Mouse (Mus musculus) ES-E14 (cell line): Measurements from ENCODE around the gene Cdc42bpg. TPM values are rescaled to one million over a fixed set of nuclear protein-coding genes. Genes with fewer than 3 reads are reported as not detected.

Experiments used
- DNase-seq: peaks from one replicate; pipeline ENCODE4 v3.0.0-alpha.2; 2013; ENCODE audit warnings: low read depth, low spot score
- H3K27ac ChIP-seq: 2 replicates; pipeline ENCODE4 v1.5.1; 2012; ENCODE audit warnings: low read depth, mild to moderate bottlenecking, low read length, moderate library complexity, mixed read lengths; ENCODE audit not compliant: poor library complexity, insufficient read depth, severe bottlenecking
- H3K36me3 ChIP-seq: 2 replicates; pipeline ENCODE4 v1.6.1; 2012; ENCODE audit warnings: mild to moderate bottlenecking, low read length, moderate library complexity, mixed read lengths; ENCODE audit not compliant: control insufficient read depth, poor library complexity, insufficient read depth, severe bottlenecking
- H3K4me1 ChIP-seq, 2 experiments: fragments of 150-350 bp in 1 of 2; sonication (generic) in 1 of 2; 2 replicates each; pipeline ENCODE4 v1.6.1; 2012; ENCODE audit warnings: low read length in 2 of 2, mild to moderate bottlenecking in 1 of 2, mixed read lengths in 1 of 2; ENCODE audit not compliant: control insufficient read depth in 2 of 2, insufficient read depth in 2 of 2, poor library complexity in 1 of 2
- H3K4me3 ChIP-seq, 2 experiments: fragments of 150-350 bp in 1 of 2; sonication (generic) in 1 of 2; 2 replicates each; pipeline ENCODE4 v1.5.1; 2012; ENCODE audit warnings: low read length in 2 of 2, low read depth in 1 of 2, mild to moderate bottlenecking in 1 of 2, mixed read lengths in 1 of 2; ENCODE audit not compliant: insufficient read depth in 1 of 2, poor library complexity in 1 of 2, severe bottlenecking in 1 of 2
- H3K9ac ChIP-seq: 2 replicates; pipeline ENCODE4 v1.6.1; 2012; ENCODE audit warnings: low read depth, mild to moderate bottlenecking, low read length, mixed read lengths; ENCODE audit not compliant: poor library complexity, insufficient read depth, severe bottlenecking
- H3K9me3 ChIP-seq: fragments of 150-350 bp; sonication (generic); 2 replicates; pipeline ENCODE4 v1.6.1; 2012; ENCODE audit warnings: low read depth, mild to moderate bottlenecking, low read length; ENCODE audit not compliant: control insufficient read depth, insufficient read depth
- CHD2 ChIP-seq: IDR thresholded peaks from 2 replicates; pipeline ENCODE4 v1.6.1; 2014; ENCODE audit warnings: mild to moderate bottlenecking, low read depth, low read length, inconsistent platforms
- HCFC1 ChIP-seq: IDR thresholded peaks from 2 replicates; pipeline ENCODE4 v1.6.1; 2012; ENCODE audit warnings: low read length, inconsistent platforms, borderline replicate concordance; ENCODE audit not compliant: insufficient read depth
- MAFK ChIP-seq: IDR thresholded peaks from 2 replicates; pipeline ENCODE4 v1.6.1; 2014; ENCODE audit warnings: mild to moderate bottlenecking, low read depth, low read length, inconsistent platforms; ENCODE audit not compliant: insufficient read depth
- ZC3H11A ChIP-seq: IDR thresholded peaks from 2 replicates; pipeline ENCODE4 v1.6.1; 2012; ENCODE audit warnings: low read depth, mild to moderate bottlenecking, inconsistent platforms, low read length, borderline replicate concordance
- ZNF384 ChIP-seq: IDR thresholded peaks from 2 replicates; pipeline ENCODE4 v1.6.1; 2012; ENCODE audit warnings: low read depth, low read length, inconsistent platforms
- in situ Hi-C, 2 experiments: fragments of 600-800 bp; cut with MboI; formaldehyde crosslinking; loops; one replicate each; pipeline ENCODE4 v1.15.1; 2025; ENCODE audit warnings: low sequenced_read_pairs in 2 of 2, inconsistent platforms in 1 of 2; ENCODE audit not compliant: unreplicated experiment in 2 of 2
- total RNA-seq: library from RNA; depleted of rRNA; stranded (reverse); fragments of 300-350 nt; gene quantifications from 2 replicates; pipeline ENCODE4 v1.2.3, GENCODE M21; 2012

Cdc42bpg gene
- total RNA-seq, 1 experiment, result 35.5 TPM

- peaks cover 5 to 9% of the 10 kb centered on the region in 2 experiments for H3K4me1 ChIP-seq
- H3K9me3 ChIP-seq, result no peaks in the 10 kb centered on the region
- peak overlapping the region; percentile 9 for H3K27ac ChIP-seq
- TF ChIP-seq CHD2 (no peak), ZC3H11A (no peak), HCFC1 (no peak), ZNF384 (no peak), MAFK (no peak)
- DNase-seq, result no peak
- peak overlapping the region; percentile 13 to 94 for H3K4me3 ChIP-seq
- H3K9ac ChIP-seq, result peak overlapping the region; percentile 36; the same call in 1 of the 2 replicates
- in situ Hi-C loops, result no loop called here
- peaks cover 19% of the 10 kb centered on the region for H3K36me3 ChIP-seq
Observed at GRCm38 (mm10) chr19:6333761-6334595, 27.7 kb downstream of the Cdc42bpg start.

- peaks cover 27% of the 10 kb centered on the region for H3K36me3 ChIP-seq
- in situ Hi-C loops, result no loop called here
- H3K9me3 ChIP-seq, result no peaks in the 10 kb centered on the region
Observed at GRCm38 (mm10) chr19:6334673-6335457, 28.6 kb downstream of the Cdc42bpg start, which contains the start of gene Men1. Gene Men1 (plus strand): TSS chr19:6334979.

GRCm38 (mm10) chr19:6335458-6335827 is 29.2 kb downstream of the Cdc42bpg start:
- H3K4me1 ChIP-seq, result peaks cover 5 to 19% of the 10 kb centered on the region in 2 experiments

More at GRCm38 (mm10) chr19:6334673-6335457, 28.6 kb downstream of the Cdc42bpg start, which contains the start of gene Men1:
- H3K9ac ChIP-seq, result peak within 1 kb of the TSS; percentile 83
- H3K4me1 ChIP-seq, result peaks cover 5 to 15% of the 10 kb centered on the region in 2 experiments
- peak; percentile 93 for DNase-seq
- H3K4me3 ChIP-seq, result peak within 1 kb of the TSS; percentile 81 to 94
- TF ChIP-seq MAFK (no peak), CHD2 (peak; percentile 63), HCFC1 (peak; percentile 94)
- H3K27ac ChIP-seq, result peak within 1 kb of the TSS; percentile 9

GRCm38 (mm10) chr19:6336920-6337319 is 30.7 kb downstream of the Cdc42bpg start:
- Histone ChIP-seq H3K4me3 (no peak overlapping the region), H3K9ac (no peak overlapping the region), H3K27ac (no peak overlapping the region), H3K4me1 (peaks cover 5 to 22% of the 10 kb centered on the region in 2 experiments), H3K9me3 (no peaks in the 10 kb centered on the region), H3K36me3 (peaks cover 27% of the 10 kb centered on the region)
- no peak for DNase-seq
- TF ChIP-seq CHD2 (no peak), HCFC1 (no peak), ZNF384 (no peak), MAFK (no peak), ZC3H11A (no peak)
- in situ Hi-C loops, result no loop called here

More at GRCm38 (mm10) chr19:6335458-6335827, 29.2 kb downstream of the Cdc42bpg start:
- TF ChIP-seq CHD2 (no peak), MAFK (no peak), ZNF384 (no peak), HCFC1 (no peak), ZC3H11A (no peak)
- peak overlapping the region; percentile 83 for H3K9ac ChIP-seq
- in situ Hi-C loops, result no loop called here
- H3K4me3 ChIP-seq, result peak overlapping the region; percentile 81 to 94
- H3K27ac ChIP-seq, result no peak overlapping the region
- H3K36me3 ChIP-seq, result peaks cover 27% of the 10 kb centered on the region
- DNase-seq, result no peak
- H3K9me3 ChIP-seq, result no peaks in the 10 kb centered on the region
